Mouse (Mus musculus) cortical plate, adult 2 months (tissue): ENCODE measurements around the gene Ccr9. TPM values are rescaled to one million over a fixed set of nuclear protein-coding genes. Genes with fewer than 3 reads are reported as not detected.
"Not testable (repeated sequence)": the region's sequence is repeated elsewhere in the genome, so short reads cannot be mapped to it uniquely, and the experiment has no call there.

ENCODE experiments used
- H3K27ac ChIP-seq: fragments of 200-500 bp; 2 replicates; pipeline ENCODE4 v1.5.1; 2012; ENCODE audit warnings: low read length, control low read depth, inconsistent platforms; ENCODE audit not compliant: insufficient read depth
- H3K4me1 ChIP-seq: fragments of 200-500 bp; 2 replicates; pipeline ENCODE4 v1.6.1; 2011; ENCODE audit warnings: low read length; ENCODE audit not compliant: control insufficient read depth, insufficient read depth
- H3K4me3 ChIP-seq: fragments of 200-500 bp; 2 replicates; pipeline ENCODE4 v1.5.1; 2011; ENCODE audit warnings: mild to moderate bottlenecking, low read length, control low read depth; ENCODE audit not compliant: insufficient read depth
- CTCF ChIP-seq: fragments of 200-500 bp; IDR thresholded peaks from 2 replicates; pipeline ENCODE4 v1.5.1; 2011; ENCODE audit warnings: mild to moderate bottlenecking, control low read depth, low read length; ENCODE audit not compliant: insufficient read depth; ENCODE audit errors: extremely low read depth
- POLR2A ChIP-seq: fragments of 200-500 bp; IDR thresholded peaks from 2 replicates; pipeline ENCODE4 v1.6.1; 2011; ENCODE audit warnings: mild to moderate bottlenecking, low read length, control low read depth; ENCODE audit not compliant: insufficient read depth; ENCODE audit errors: extremely low read depth
- polyA plus RNA-seq: library from polyadenylated mRNA; depleted of rRNA; stranded (reverse); fragments of >200 nt; gene quantifications from 2 replicates; pipeline ENCODE4 v1.2.3, GENCODE M21; 2012

Ccr9 gene
- polyA plus RNA-seq, 1 experiment: 0.17 TPM

DNA sequence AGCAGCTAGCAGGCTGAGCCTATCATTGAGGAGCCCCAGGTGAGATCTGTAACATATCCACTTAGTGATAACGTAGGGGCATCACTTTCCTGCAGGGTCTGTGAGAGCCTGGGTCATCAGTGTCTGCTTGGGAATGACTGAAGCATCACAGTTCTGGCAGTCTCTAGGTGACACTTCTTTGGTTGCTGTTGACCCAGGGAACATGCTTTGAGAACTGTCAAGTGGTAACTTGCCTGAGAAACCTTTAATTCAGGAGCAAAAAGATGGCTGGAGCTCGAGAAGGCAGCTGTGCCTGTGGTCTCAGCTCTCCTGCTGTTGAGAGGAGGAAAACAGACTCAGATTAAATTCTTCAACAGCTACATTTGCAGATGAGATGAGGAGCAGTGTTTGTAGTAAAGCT, 79.1 kb downstream of the Ccr9 start:
- Histone ChIP-seq H3K4me3 (no peak overlapping the region), H3K27ac (no peak overlapping the region), H3K4me1 (no peaks in the 10 kb centered on the region)
- TF ChIP-seq POLR2A (no peak), CTCF (no peak)

DNA sequence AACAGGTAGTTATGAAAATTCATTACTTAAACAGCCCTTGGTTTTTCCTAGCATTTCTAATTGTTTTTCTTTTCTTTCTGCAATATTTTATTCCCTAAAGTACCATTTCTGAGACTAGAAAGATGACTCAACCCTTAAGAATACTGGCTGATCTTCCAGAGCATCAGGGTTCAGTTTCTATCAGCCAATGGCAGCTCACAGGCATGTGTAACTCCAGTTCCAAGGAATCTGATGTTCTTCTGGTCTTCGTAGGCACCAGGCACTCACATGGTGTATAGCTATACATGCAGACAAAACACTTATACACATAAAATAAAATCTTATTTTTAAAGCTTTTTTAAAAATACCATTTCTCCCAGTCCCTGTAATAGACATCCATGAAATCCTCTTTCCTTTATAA, 79.9 kb downstream of the Ccr9 start:
- no peak overlapping the region for H3K27ac ChIP-seq
- H3K4me1 ChIP-seq: no peaks in the 10 kb centered on the region
- no peak overlapping the region for H3K4me3 ChIP-seq
- TF ChIP-seq CTCF (no peak), POLR2A (no peak)

DNA sequence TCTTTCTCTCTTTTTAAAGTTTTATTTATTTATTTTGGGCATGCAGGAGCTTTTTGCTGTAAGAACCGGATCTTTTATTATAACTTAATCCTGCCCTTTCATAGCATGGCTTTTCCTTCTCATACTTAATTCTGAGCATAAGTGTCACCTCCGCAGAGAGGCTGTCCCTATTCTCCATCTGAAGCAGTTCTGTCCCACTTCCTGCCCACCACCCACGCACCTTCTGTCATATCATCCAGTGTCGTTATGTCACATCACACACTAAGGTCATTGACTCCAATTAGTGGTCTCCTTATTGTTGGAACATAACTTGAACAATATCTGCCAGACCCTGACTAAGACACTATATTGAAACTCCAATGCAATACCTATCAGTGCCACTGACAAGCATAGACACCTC, 80.4 kb downstream of the Ccr9 start:
- TF ChIP-seq POLR2A (no peak), CTCF (no peak)
- Histone ChIP-seq H3K27ac (no peak overlapping the region), H3K4me1 (no peaks in the 10 kb centered on the region), H3K4me3 (no peak overlapping the region)

DNA sequence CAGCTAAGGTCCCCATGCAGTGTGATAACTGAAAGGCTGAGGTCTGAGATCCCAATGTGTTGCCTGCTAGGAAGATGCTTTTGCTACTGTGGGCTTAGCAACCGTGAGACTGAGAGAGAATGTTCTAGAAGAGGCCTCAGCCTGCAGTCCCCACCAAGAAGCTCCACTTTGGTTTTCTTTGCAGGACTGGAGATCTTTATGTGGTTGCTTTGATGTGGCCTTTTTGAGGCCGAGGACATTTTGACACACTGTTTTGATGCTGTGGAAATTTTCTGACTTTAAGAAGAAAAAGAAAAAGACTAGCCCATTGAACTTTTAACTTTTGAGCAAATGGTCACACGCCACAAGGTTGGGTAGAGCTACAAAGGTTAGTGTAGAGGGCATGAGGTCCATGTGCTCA, 82.6 kb downstream of the Ccr9 start:
- no peaks in the 10 kb centered on the region for H3K4me1 ChIP-seq
- H3K4me3 ChIP-seq: no peak overlapping the region
- no peak overlapping the region for H3K27ac ChIP-seq
- TF ChIP-seq POLR2A: no peak
- TF ChIP-seq CTCF: no peak

DNA sequence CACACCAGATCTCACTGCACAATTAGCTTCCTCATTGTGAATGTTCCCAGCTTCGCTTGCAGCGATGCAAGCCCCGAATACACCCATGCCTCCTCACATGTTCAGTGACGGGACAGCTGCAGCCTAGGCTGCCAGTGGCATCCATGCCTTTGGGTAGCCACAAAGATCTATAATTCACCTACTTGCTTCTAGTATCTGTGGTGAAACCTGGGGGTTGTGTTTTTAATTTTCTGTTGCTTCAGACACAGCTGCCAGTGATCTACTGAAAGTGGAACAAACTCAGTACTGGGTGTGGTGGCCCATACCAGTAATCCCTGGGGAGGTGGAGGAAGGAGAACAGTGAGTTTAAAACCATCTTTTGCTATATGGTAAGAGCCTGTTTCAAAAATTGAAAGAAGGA, 84.6 kb downstream of the Ccr9 start:
- no peak overlapping the region for H3K27ac ChIP-seq
- no peak overlapping the region for H3K4me3 ChIP-seq
- TF ChIP-seq POLR2A: no peak
- TF ChIP-seq CTCF: no peak
- H3K4me1 ChIP-seq: no peaks in the 10 kb centered on the region

DNA sequence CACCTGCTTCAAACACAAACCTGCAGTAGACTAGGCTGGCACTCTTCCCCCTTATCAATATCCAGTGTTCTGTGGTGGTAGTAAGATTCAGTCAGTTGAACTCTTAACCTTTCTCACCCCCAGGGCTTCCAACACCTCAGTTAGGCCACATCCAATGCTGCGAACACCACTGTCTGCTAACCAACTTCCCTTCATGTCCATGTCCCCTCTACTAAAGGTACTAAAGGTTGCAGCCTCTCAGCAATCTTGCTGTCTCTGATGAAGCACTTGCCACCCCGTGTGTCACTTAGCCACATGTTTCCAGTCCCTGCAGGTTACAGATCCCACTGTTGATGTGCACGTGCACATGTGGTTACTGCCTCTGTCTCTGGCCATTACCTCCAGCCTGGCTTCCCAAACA, 85.5 kb downstream of the Ccr9 start:
- TF ChIP-seq CTCF (no peak), POLR2A (no peak)
- Histone ChIP-seq H3K27ac (no peak overlapping the region), H3K4me1 (no peaks in the 10 kb centered on the region), H3K4me3 (no peak overlapping the region)

DNA sequence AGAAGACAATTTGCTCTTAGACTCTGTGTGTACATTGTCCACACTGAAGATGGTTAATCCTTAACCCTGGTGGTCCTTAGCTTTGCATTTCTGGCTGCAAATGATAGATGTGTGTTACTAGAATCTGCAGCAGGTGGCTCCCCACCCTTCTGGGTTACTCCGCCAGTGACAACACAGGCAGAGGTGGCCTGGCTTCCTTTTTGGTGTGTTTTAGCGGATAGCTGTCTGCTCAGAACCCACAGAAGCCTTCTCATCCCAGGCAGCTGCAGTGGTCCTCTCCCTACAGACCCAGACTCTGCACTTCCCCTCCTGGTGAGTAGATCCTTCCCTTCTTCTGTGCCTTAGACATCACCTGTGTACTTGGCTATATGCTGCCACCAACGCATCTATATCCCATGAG, 88.8 kb downstream of the Ccr9 start:
- no peaks in the 10 kb centered on the region for H3K4me1 ChIP-seq
- no peak overlapping the region for H3K4me3 ChIP-seq
- H3K27ac ChIP-seq: no peak overlapping the region
- TF ChIP-seq CTCF (no peak), POLR2A (no peak)

DNA sequence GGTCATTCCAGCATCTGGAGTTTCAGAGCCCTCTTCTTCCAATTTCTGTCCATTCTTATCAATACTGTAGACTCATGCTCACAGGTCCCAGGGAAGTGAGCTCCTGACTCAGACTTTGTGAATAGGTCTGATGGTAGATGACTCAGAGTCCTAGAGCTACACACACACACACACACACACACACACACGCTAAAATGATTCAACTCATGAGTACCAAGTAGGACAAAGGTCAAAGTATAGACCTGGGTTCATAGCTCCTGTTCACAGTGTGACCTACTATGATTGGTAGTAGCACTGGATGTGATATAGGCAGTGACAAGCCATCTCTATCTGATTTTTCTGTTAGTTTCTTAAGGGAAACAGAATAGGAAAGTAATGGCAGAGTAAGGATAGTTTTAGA, 90.2 kb downstream of the Ccr9 start:
- H3K4me1 ChIP-seq: no peaks in the 10 kb centered on the region
- no peak for TF ChIP-seq POLR2A
- TF ChIP-seq CTCF: no peak
- H3K4me3 ChIP-seq: no peak overlapping the region
- H3K27ac ChIP-seq: no peak overlapping the region

DNA sequence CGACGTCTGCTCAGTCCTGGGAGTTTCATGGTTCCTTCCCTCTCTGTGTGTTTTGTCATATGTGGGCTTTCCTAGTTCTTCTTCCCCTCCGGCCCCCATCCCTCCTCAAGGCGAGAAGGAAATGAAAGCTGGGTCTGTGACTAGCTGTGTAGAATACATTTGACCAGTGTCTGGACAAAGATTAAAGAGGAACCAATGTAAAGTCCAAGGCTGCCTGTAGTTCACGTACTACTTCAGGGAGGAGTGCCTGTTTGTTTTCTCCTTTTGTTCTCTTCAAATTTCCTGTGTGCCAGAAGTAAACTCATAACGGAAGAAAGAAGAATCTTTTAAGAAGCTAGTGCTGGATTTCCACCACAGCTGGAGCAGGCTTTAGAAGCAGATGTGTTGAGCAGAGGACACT, 91.3 kb downstream of the Ccr9 start:
- no peak overlapping the region for H3K4me3 ChIP-seq
- no peaks in the 10 kb centered on the region for H3K4me1 ChIP-seq
- no peak overlapping the region for H3K27ac ChIP-seq
- TF ChIP-seq CTCF (no peak), POLR2A (no peak)

DNA sequence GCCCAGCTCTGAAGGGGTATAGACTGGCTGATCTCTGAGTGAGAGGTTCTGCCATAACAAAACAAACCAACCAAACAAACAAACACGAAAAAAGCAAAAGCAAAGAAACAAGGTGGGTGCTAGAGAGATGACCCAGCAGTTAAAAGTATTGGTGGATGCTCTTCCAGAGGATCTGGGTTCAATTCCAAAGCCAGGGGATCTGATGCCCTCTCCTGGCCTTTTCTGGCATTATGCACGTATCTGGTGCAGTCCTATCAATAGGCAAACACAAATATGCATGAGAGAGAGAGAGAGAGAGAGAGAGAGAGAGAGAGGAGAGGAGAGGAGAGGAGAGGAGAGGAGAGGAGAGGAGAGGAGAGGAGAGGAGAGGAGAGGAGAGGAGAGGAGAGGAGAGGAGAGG, 95.1 kb downstream of the Ccr9 start:
- H3K4me3 ChIP-seq, H3K4me1 ChIP-seq: not testable (repeated sequence)

More for the DNA sequence above, 95.1 kb downstream of the Ccr9 start:
- not testable (repeated sequence) for H3K27ac ChIP-seq
